In genomic region chr1:92051489-92052062, GRCm38 (mm10) we compare ENCODE assay signal across 13 mouse cellular contexts.
DNase-seq lines count a peak whose midpoint lies in the region; ATAC-seq and TF ChIP-seq lines count a peak whose summit lies in the region.
"Had no signal": no experiment of that assay in that cellular context is flagged by ENCODE, and none has a peak within 500 bp of the region (broad histone marks: within the 10 kb centered on the region; RNA-seq: fewer than 3 reads in every experiment).

No protein-coding gene starts in this region.

- no peak for TF ChIP-seq POLR2A in bone marrow macrophage, adult 2 months (IDR thresholded peaks at IDR 0.05; ENCODE audit: borderline replicate concordance, low read depth, low read length)

- H3K4me3 ChIP-seq in liver, embryonic 13.5 days (replicated peaks) = no peak overlapping the region
- H3K4me3 ChIP-seq in bone marrow macrophage, adult 2 months (ENCODE audit: insufficient read depth, low read length) = no peak overlapping the region
- no peak overlapping the region for H3K4me3 ChIP-seq in lung, embryonic 14.5 days (ENCODE audit: low read depth, low read length)
- H3K4me3 ChIP-seq: heart, embryonic 13.5 days; layer of hippocampus, adult 2 months had no signal

- WGBS in liver, embryonic 13.5 days (ENCODE audit: insufficient replicate concordance) = 64% methylated on average over 4 of the region's 4 CpGs
- 69% methylated on average over 4 of the region's 4 CpGs for WGBS in lung, embryonic 14.5 days

- H3K27me3 ChIP-seq in liver, embryonic 13.5 days = no peaks in the 10 kb centered on the region
- H3K27me3 ChIP-seq in lung, embryonic 14.5 days (ENCODE audit: insufficient read depth, low read length) = no peaks in the 10 kb centered on the region
- H3K27me3 ChIP-seq: heart, embryonic 13.5 days had no signal

- H3K9me3 ChIP-seq in liver, embryonic 13.5 days (replicated peaks) = no peaks in the 10 kb centered on the region
- H3K9me3 ChIP-seq in lung, embryonic 14.5 days (ENCODE audit: low read depth, low read length) = no peaks in the 10 kb centered on the region
- H3K9me3 ChIP-seq: heart, embryonic 13.5 days had no signal

- peaks cover 37% of the 10 kb centered on the region for H3K4me1 ChIP-seq in liver, embryonic 13.5 days (replicated peaks)
- H3K4me1 ChIP-seq in bone marrow macrophage, adult 2 months (ENCODE audit: control insufficient read depth, insufficient read depth, low read length) = peaks cover 78% of the 10 kb centered on the region
- H3K4me1 ChIP-seq in lung, embryonic 14.5 days (ENCODE audit: insufficient read depth) = peaks cover 10% of the 10 kb centered on the region

- TF ChIP-seq CTCF in bone marrow macrophage, adult 2 months (IDR thresholded peaks at IDR 0.05; ENCODE audit: low read depth, low read length) = no peak
- peak; percentile 67 for TF ChIP-seq CTCF in lung, embryonic 14.5 days (IDR thresholded peaks at IDR 0.05; ENCODE audit: low read depth)

- 0 out of 2 replicates have a peak, but pooled peaks have one; percentile 12 for ATAC-seq in liver, embryonic 13.5 days (ENCODE audit: low read depth)
- peak; percentile 75; the same call in 1 of the 2 replicates for ATAC-seq in lung, embryonic 14.5 days (ENCODE audit: insufficient read depth)
- ATAC-seq: hindbrain, embryonic 16.5 days had no signal

- no peak overlapping the region for H3K4me2 ChIP-seq in liver, embryonic 13.5 days
- no peak overlapping the region for H3K4me2 ChIP-seq in lung, embryonic 14.5 days
- H3K4me2 ChIP-seq: heart, embryonic 13.5 days; midbrain, embryonic 11.5 days had no signal

- no peaks in the 10 kb centered on the region for H3K36me3 ChIP-seq in liver, embryonic 13.5 days
- H3K36me3 ChIP-seq in lung, embryonic 14.5 days (ENCODE audit: insufficient read depth) = no peaks in the 10 kb centered on the region
- H3K36me3 ChIP-seq: heart, embryonic 13.5 days had no signal

- no peak overlapping the region for H3K27ac ChIP-seq in liver, embryonic 13.5 days
- H3K27ac ChIP-seq in bone marrow macrophage, adult 2 months (ENCODE audit: insufficient read depth, low read depth, low read length) = peak overlapping the region; percentile 68
- H3K27ac ChIP-seq in lung, embryonic 14.5 days (ENCODE audit: low read depth) = no peak overlapping the region
- H3K27ac ChIP-seq: heart, embryonic 13.5 days; layer of hippocampus, adult 2 months had no signal

- DNase-seq in liver, embryonic 13.5 days = no peak
- DNase-seq in liver = no peak
- peak; percentile 59 for DNase-seq in lung, embryonic 14.5 days
- DNase-seq in thymus, postnatal 14 days = peak; percentile 12
- DNase-seq in natural killer cell, adult 2 months (ENCODE audit: low spot score in 2 of 2) = no peak
- DNase-seq in right cerebral cortex, postnatal 25 days = no peak
- DNase-seq: cerebellum, postnatal 25 days; left cerebral cortex, postnatal 4 days had no signal

- H3K9ac ChIP-seq in liver, embryonic 13.5 days = no peak overlapping the region
- H3K9ac ChIP-seq in lung, embryonic 14.5 days = no peak overlapping the region
- H3K9ac ChIP-seq: heart, embryonic 13.5 days had no signal

Comparison
In these comparisons a context has a peak if more than half of its experiments do, and no peak if none do; other contexts are left out.
1. DNase-seq: peak in lung, embryonic 14.5 days (single experiment) and thymus, postnatal 14 days (single experiment); none in liver, embryonic 13.5 days (single experiment), liver (single experiment), natural killer cell, adult 2 months (0 of 2) and right cerebral cortex, postnatal 25 days (single experiment).